Mouse (Mus musculus) stomach, postnatal 0 days (tissue): ENCODE measurements around the gene Thegl.

Experiments
- CTCF ChIP-seq: IDR thresholded peaks from 2 replicates; pipeline ENCODE4 v1.5.1; 2016; ENCODE audit warnings: antibody characterized with exemption, low read depth, mild to moderate bottlenecking, moderate library complexity
- EP300 ChIP-seq: optimal IDR thresholded peaks from 2 replicates; pipeline ENCODE3; 2016; ENCODE audit warnings: antibody characterized with exemption

DNA sequence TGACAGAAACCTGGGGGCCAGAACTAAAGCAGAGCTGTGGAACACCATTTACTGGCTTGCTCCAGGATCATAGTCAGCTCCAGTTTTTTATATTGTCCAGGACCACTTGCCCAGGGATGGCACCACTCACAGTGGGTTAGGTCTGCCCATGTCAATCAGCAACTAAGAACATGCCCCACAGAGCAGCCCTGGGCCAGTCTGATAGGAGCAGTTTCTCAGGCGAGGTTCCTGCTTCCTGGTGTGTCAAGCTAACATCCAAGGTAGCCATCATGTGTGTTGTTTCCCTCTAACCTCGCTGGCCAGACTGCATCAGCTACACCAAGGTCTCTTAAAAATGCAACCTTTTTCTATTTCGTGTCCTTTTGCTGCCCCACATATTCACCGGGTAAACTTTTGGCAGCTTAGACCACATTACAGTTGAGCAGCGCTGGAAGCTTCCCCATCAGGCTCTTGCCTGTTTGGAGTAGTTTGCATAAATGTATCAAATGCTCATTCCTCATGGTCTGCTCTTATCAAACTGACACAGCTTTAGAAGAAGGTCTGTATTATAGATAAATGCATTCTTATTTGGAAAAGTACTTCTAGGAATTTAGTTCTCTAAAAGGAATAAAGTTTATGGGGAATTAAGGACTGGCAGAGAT lies 22.5 kb upstream of the Thegl start:
- TF ChIP-seq CTCF (no peak), EP300 (no peak)
